Mouse (Mus musculus): ENCODE measurements around the gene Tph2. TPM values are rescaled to one million over a fixed set of nuclear protein-coding genes. Genes with fewer than 3 reads are reported as not detected.
"Not testable (repeated sequence)": the region's sequence is repeated elsewhere in the genome, so short reads cannot be mapped to it uniquely, and the experiment has no call there.

The Tph2 gene
- polyA plus RNA-seq, 1 experiment: not detected

GRCm38 (mm10) chr10:115191214-115191613 lies 6.4 kb upstream of the Tph2 start:
- no peaks in the 10 kb centered on the region for H3K4me1 ChIP-seq (ENCODE audit: control insufficient read depth)
- no peak overlapping the region for H3K4me3 ChIP-seq (replicated peaks)
- no peaks in the 10 kb centered on the region for H3K27me3 ChIP-seq (ENCODE audit: control insufficient read depth)
- no peaks in the 10 kb centered on the region; the same call in 1 of the 2 replicates for H3K36me3 ChIP-seq (ENCODE audit: control insufficient read depth)
- H3K9me3 ChIP-seq (ENCODE audit: control insufficient read depth, low read length): no peaks in the 10 kb centered on the region
- TF ChIP-seq GATA1 (IDR thresholded peaks at IDR 0.05; ENCODE audit: low read length): no peak
- no peak for TF ChIP-seq TAL1 (IDR thresholded peaks at IDR 0.05; ENCODE audit: low read length)

GRCm38 (mm10) chr10:115187390-115187789 lies 2.6 kb upstream of the Tph2 start:
- no peaks in the 10 kb centered on the region for H3K4me1 ChIP-seq (ENCODE audit: control insufficient read depth)
- no peaks in the 10 kb centered on the region for H3K36me3 ChIP-seq (ENCODE audit: control insufficient read depth)
- no peaks in the 10 kb centered on the region for H3K9me3 ChIP-seq (ENCODE audit: control insufficient read depth, low read length)
- H3K27me3 ChIP-seq (ENCODE audit: control insufficient read depth): no peaks in the 10 kb centered on the region
- no peak overlapping the region for H3K4me3 ChIP-seq (replicated peaks)
- TF ChIP-seq TAL1 (IDR thresholded peaks at IDR 0.05; ENCODE audit: low read length) (no peak), GATA1 (IDR thresholded peaks at IDR 0.05; ENCODE audit: low read length) (no peak)

GRCm38 (mm10) chr10:115181034-115181433 lies 3.8 kb downstream of the Tph2 start:
- no peak overlapping the region for H3K4me3 ChIP-seq (replicated peaks)
- no peaks in the 10 kb centered on the region for H3K4me1 ChIP-seq (ENCODE audit: control insufficient read depth)
- TF ChIP-seq TAL1 (IDR thresholded peaks at IDR 0.05; ENCODE audit: low read length) (no peak), GATA1 (IDR thresholded peaks at IDR 0.05; ENCODE audit: low read length) (no peak)
- H3K36me3 ChIP-seq (ENCODE audit: control insufficient read depth): no peaks in the 10 kb centered on the region
- no peaks in the 10 kb centered on the region for H3K27me3 ChIP-seq (ENCODE audit: control insufficient read depth)
- no peaks in the 10 kb centered on the region for H3K9me3 ChIP-seq (ENCODE audit: control insufficient read depth, low read length)

GRCm38 (mm10) chr10:115178019-115178418 lies 6.8 kb downstream of the Tph2 start:
- H3K36me3 ChIP-seq (ENCODE audit: control insufficient read depth); H3K9me3 ChIP-seq (ENCODE audit: control insufficient read depth, low read length); H3K4me1 ChIP-seq (ENCODE audit: control insufficient read depth); H3K4me3 ChIP-seq (replicated peaks); H3K27me3 ChIP-seq (ENCODE audit: control insufficient read depth): not testable (repeated sequence)

- no peaks in the 10 kb centered on the region for H3K27me3 ChIP-seq (ENCODE audit: control insufficient read depth)
- no peaks in the 10 kb centered on the region for H3K4me1 ChIP-seq (ENCODE audit: control insufficient read depth)
- no peak for TF ChIP-seq GATA1 (IDR thresholded peaks at IDR 0.05; ENCODE audit: low read length)
- TF ChIP-seq TAL1 (IDR thresholded peaks at IDR 0.05; ENCODE audit: low read length): no peak
- no peaks in the 10 kb centered on the region for H3K36me3 ChIP-seq (ENCODE audit: control insufficient read depth)
- no peaks in the 10 kb centered on the region for H3K9me3 ChIP-seq (ENCODE audit: control insufficient read depth, low read length)
- no peak overlapping the region for H3K4me3 ChIP-seq (replicated peaks)
Measured at GRCm38 (mm10) chr10:115175591-115175991, 9.2 kb downstream of the Tph2 start.

GRCm38 (mm10) chr10:115173336-115173735 lies 11.5 kb downstream of the Tph2 start:
- H3K36me3 ChIP-seq (ENCODE audit: control insufficient read depth): no peaks in the 10 kb centered on the region
- no peaks in the 10 kb centered on the region for H3K4me1 ChIP-seq (ENCODE audit: control insufficient read depth)
- no peak overlapping the region for H3K4me3 ChIP-seq (replicated peaks)
- H3K9me3 ChIP-seq (ENCODE audit: control insufficient read depth, low read length): no peaks in the 10 kb centered on the region
- TF ChIP-seq TAL1 (IDR thresholded peaks at IDR 0.05; ENCODE audit: low read length) (no peak), GATA1 (IDR thresholded peaks at IDR 0.05; ENCODE audit: low read length) (no peak)
- H3K27me3 ChIP-seq (ENCODE audit: control insufficient read depth): no peaks in the 10 kb centered on the region

GRCm38 (mm10) chr10:115171351-115171818 lies 13.4 kb downstream of the Tph2 start:
- no peak overlapping the region for H3K4me3 ChIP-seq (replicated peaks)
- no peaks in the 10 kb centered on the region for H3K27me3 ChIP-seq (ENCODE audit: control insufficient read depth)
- H3K9me3 ChIP-seq (ENCODE audit: control insufficient read depth, low read length): no peaks in the 10 kb centered on the region
- H3K36me3 ChIP-seq (ENCODE audit: control insufficient read depth): no peaks in the 10 kb centered on the region
- TF ChIP-seq GATA1 (IDR thresholded peaks at IDR 0.05; ENCODE audit: low read length) (no peak), TAL1 (IDR thresholded peaks at IDR 0.05; ENCODE audit: low read length) (no peak)
- no peaks in the 10 kb centered on the region for H3K4me1 ChIP-seq (ENCODE audit: control insufficient read depth)

- Histone ChIP-seq H3K36me3 (ENCODE audit: control insufficient read depth) (no peaks in the 10 kb centered on the region), H3K9me3 (ENCODE audit: control insufficient read depth, low read length) (peaks cover 3% of the 10 kb centered on the region), H3K4me3 (replicated peaks) (no peak overlapping the region), H3K4me1 (ENCODE audit: control insufficient read depth) (no peaks in the 10 kb centered on the region), H3K27me3 (ENCODE audit: control insufficient read depth) (no peaks in the 10 kb centered on the region)
- no peak for TF ChIP-seq GATA1 (IDR thresholded peaks at IDR 0.05; ENCODE audit: low read length)
- TF ChIP-seq TAL1 (IDR thresholded peaks at IDR 0.05; ENCODE audit: low read length): no peak
Measured at GRCm38 (mm10) chr10:115170496-115171350, 14.1 kb downstream of the Tph2 start.

- no peaks in the 10 kb centered on the region for H3K36me3 ChIP-seq (ENCODE audit: control insufficient read depth)
- TF ChIP-seq GATA1 (IDR thresholded peaks at IDR 0.05; ENCODE audit: low read length): no peak
- no peak for TF ChIP-seq TAL1 (IDR thresholded peaks at IDR 0.05; ENCODE audit: low read length)
- no peaks in the 10 kb centered on the region for H3K4me1 ChIP-seq (ENCODE audit: control insufficient read depth)
- no peaks in the 10 kb centered on the region; the same call in 1 of the 2 replicates for H3K27me3 ChIP-seq (ENCODE audit: control insufficient read depth)
- H3K4me3 ChIP-seq (replicated peaks): no peak overlapping the region
- H3K9me3 ChIP-seq (ENCODE audit: control insufficient read depth, low read length): peaks cover 5% of the 10 kb centered on the region
Measured at GRCm38 (mm10) chr10:115169410-115169809, 15.4 kb downstream of the Tph2 start.
